In the genomic region with DNA sequence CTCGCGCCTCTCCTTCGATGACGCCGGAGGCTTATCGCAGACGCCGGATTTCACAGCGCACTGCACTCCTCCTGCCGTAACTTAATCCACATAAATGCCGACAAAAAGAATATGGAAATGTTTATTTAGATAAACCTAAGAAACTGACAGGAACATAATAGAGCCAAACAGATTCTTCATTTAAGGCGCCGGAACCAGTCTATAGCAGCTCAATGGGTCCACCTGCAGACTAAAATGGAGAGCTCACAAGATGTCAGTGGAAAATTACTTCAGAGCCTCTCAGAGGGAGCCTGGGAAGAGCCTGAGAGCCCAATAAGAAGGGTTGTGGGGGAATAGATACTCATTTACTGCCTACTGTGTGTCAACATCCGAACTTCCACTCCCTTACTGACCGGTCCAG, we compare ENCODE assay signal across 1 mouse cellular context.
TF ChIP-seq lines count a peak whose summit lies in the region.

No protein-coding gene starts in this region.

TF ChIP-seq in CH12.LX, 34 proteins besides CTCF, POLR2A, EP300 and RAD21:
- TF ChIP-seq MYC (IDR thresholded peaks at IDR 0.05; ENCODE audit: low read depth, low read length), result no peak
- peak; percentile 7; the same call in 1 of the 2 replicates for TF ChIP-seq SMC3 (IDR thresholded peaks at IDR 0.05; ENCODE audit: low read depth, low read length)
